ENCODE assay signal across 19 mouse cellular contexts in genomic region chr17:27657123-27657522, GRCm38 (mm10). TPM values are rescaled to one million over a fixed set of nuclear protein-coding genes. Genes with fewer than 3 reads are reported as not detected.
A peak's percentile ranks its signal among the peaks of the same experiment; 100 is the strongest.
DNase-seq lines count a peak whose midpoint lies in the region; ATAC-seq and TF ChIP-seq lines count a peak whose summit lies in the region.
"Had no signal": no experiment of that assay in that cellular context is flagged by ENCODE, and none has a peak within 500 bp of the region (broad histone marks: within the 10 kb centered on the region; RNA-seq: fewer than 3 reads in every experiment).

No protein-coding gene starts in this region.

- no peak for DNase-seq in cerebellum, postnatal 4 days (ENCODE audit: low spot score in 2 of 2)
- DNase-seq in cerebellum, adult 11-12 months: peak; percentile 87
- no peak for DNase-seq in adrenal gland, adult 8-10 months
- no peak for DNase-seq in adrenal gland, adult (ENCODE audit: inconsistent age in 2 of 2, low spot score in 1 of 2)
- DNase-seq: adrenal gland, adult 2 months; kidney, postnatal 36 days; liver; lung, adult 2 months had no signal

- no peak overlapping the region for H3K9ac ChIP-seq in midbrain, embryonic 15.5 days
- H3K9ac ChIP-seq in midbrain, embryonic 13.5 days (replicated peaks): no peak overlapping the region
- H3K9ac ChIP-seq: heart, embryonic 15.5 days had no signal

- H3K27me3 ChIP-seq in midbrain, embryonic 15.5 days (replicated peaks): no peaks in the 10 kb centered on the region
- H3K27me3 ChIP-seq in midbrain, embryonic 13.5 days: peaks cover 27% of the 10 kb centered on the region

- TF ChIP-seq CTCF in cortical plate, adult 2 months (IDR thresholded peaks at IDR 0.05; ENCODE audit: extremely low read depth, insufficient read depth, low read length): no peak

- H3K4me2 ChIP-seq in midbrain, embryonic 15.5 days: peak overlapping the region; percentile 85; the same call in 1 of the 2 replicates
- no peak overlapping the region for H3K4me2 ChIP-seq in midbrain, embryonic 13.5 days (replicated peaks)
- H3K4me2 ChIP-seq: heart, embryonic 15.5 days had no signal

- 0 out of 2 replicates have a peak, but pooled peaks have one; percentile 11 for TF ChIP-seq POLR2A in cortical plate, adult 2 months (IDR thresholded peaks at IDR 0.05; ENCODE audit: extremely low read depth, insufficient read depth, low read length)

- H3K9me3 ChIP-seq in midbrain, embryonic 15.5 days: no peaks in the 10 kb centered on the region
- no peaks in the 10 kb centered on the region for H3K9me3 ChIP-seq in midbrain, embryonic 13.5 days
- H3K9me3 ChIP-seq: embryonic facial prominence, embryonic 10.5 days; heart, embryonic 15.5 days had no signal

- 0 out of 2 replicates have a peak, but pooled peaks have one; percentile 34 for ATAC-seq in cerebellum, adult (ENCODE audit: insufficient number of reproducible peaks, low FRiP score, low TSS enrichment)
- no peak for ATAC-seq in midbrain, embryonic 15.5 days (replicated peaks)
- no peak for ATAC-seq in midbrain, embryonic 13.5 days

- 75% methylated on average over 8 of the region's 8 CpGs for WGBS in midbrain, embryonic 15.5 days
- 82% methylated on average over 8 of the region's 8 CpGs for WGBS in midbrain, embryonic 13.5 days

- H3K4me1 ChIP-seq in midbrain, embryonic 15.5 days: peaks cover 23% of the 10 kb centered on the region
- H3K4me1 ChIP-seq in midbrain, embryonic 13.5 days (replicated peaks): peaks cover 18% of the 10 kb centered on the region
- no peaks in the 10 kb centered on the region for H3K4me1 ChIP-seq in cortical plate, adult 2 months (ENCODE audit: control insufficient read depth, insufficient read depth, low read length)

- H3K36me3 ChIP-seq in midbrain, embryonic 15.5 days (replicated peaks): no peaks in the 10 kb centered on the region
- H3K36me3 ChIP-seq in midbrain, embryonic 13.5 days: no peaks in the 10 kb centered on the region
- H3K36me3 ChIP-seq: embryonic facial prominence, embryonic 10.5 days; heart, embryonic 15.5 days had no signal

- H3K27ac ChIP-seq in midbrain, embryonic 15.5 days: no peak overlapping the region
- no peak overlapping the region for H3K27ac ChIP-seq in midbrain, embryonic 13.5 days
- 0 out of 2 replicates have a peak overlapping the region, but pooled peaks have one; percentile 1 for H3K27ac ChIP-seq in cortical plate, adult 2 months (ENCODE audit: insufficient read depth, low read length)
- H3K27ac ChIP-seq: heart, embryonic 15.5 days; macrophage had no signal

- H3K4me3 ChIP-seq in midbrain, embryonic 15.5 days: no peak overlapping the region
- H3K4me3 ChIP-seq in midbrain, embryonic 13.5 days (replicated peaks): no peak overlapping the region
- H3K4me3 ChIP-seq in cortical plate, adult 2 months (ENCODE audit: insufficient read depth, low read length): peak overlapping the region; percentile 85
- H3K4me3 ChIP-seq: heart, embryonic 15.5 days had no signal

RNA-seq across cellular contexts. Expression of gene Pacsin1, which starts 1.8 kb away (rescaled TPM):
- 55.5 and 55.7 TPM in 2 replicates for polyA plus RNA-seq in midbrain, embryonic 15.5 days (2015; fragmentation: Nextera tagmentation; extraction: Ambion mirVana)
- 19.9 and 23.6 TPM in 2 replicates for polyA plus RNA-seq in midbrain, embryonic 13.5 days (2015; fragmentation: Nextera tagmentation; extraction: Ambion mirVana)
- 254 and 258 TPM in 2 replicates for polyA plus RNA-seq in cortical plate, adult 2 months (2012; rRNA removed)
- total RNA-seq in adrenal gland, adult 8-10 months (2022): 10 to 100 TPM in 1 of 4 experiments, 1 to 10 TPM in 3; 3.9 to 11.2 (median 7.9) TPM
- total RNA-seq: monocyte, adult 5-6 weeks had no signal

RNA-seq across cellular contexts. Expression of gene Rps10, which starts 20.7 kb away (rescaled TPM):
- polyA plus RNA-seq in midbrain, embryonic 15.5 days (2015; fragmentation: Nextera tagmentation; extraction: Ambion mirVana): 417 and 421 TPM in 2 replicates
- polyA plus RNA-seq in midbrain, embryonic 13.5 days (2015; fragmentation: Nextera tagmentation; extraction: Ambion mirVana): 570 and 610 TPM in 2 replicates
- polyA plus RNA-seq in cortical plate, adult 2 months (2012; rRNA removed): 525 and 561 TPM in 2 replicates
- 100 to 1,000 TPM; 828 to 975 (median 886) TPM for total RNA-seq in adrenal gland, adult 8-10 months (2022)

RNA-seq across cellular contexts. Expression of gene RPS10-NUDT3, which starts 22.1 kb away (rescaled TPM):
- not detected in 2 replicates for polyA plus RNA-seq in midbrain, embryonic 15.5 days (2015; fragmentation: Nextera tagmentation; extraction: Ambion mirVana)
- polyA plus RNA-seq in midbrain, embryonic 13.5 days (2015; fragmentation: Nextera tagmentation; extraction: Ambion mirVana): not detected in 2 replicates
- 0.15 and 0.47 TPM in 2 replicates for polyA plus RNA-seq in cortical plate, adult 2 months (2012; rRNA removed)
- total RNA-seq in adrenal gland, adult 8-10 months (2022): not detected
- total RNA-seq: adrenal gland, adult 2 months; left cerebral cortex, adult 18-20 months; monocyte, adult 5-6 weeks had no signal
- polyA plus RNA-seq: adrenal gland, adult 2 months; embryonic facial prominence, embryonic 10.5 days; gonadal fat pad, adult 2 months; heart, embryonic 15.5 days; intestine, embryonic 14.5 days; lung, adult 2 months; macrophage had no signal

RNA-seq across cellular contexts. Expression of gene Nudt3, which starts 33.8 kb away (rescaled TPM):
- 251 and 274 TPM in 2 replicates for polyA plus RNA-seq in midbrain, embryonic 15.5 days (2015; fragmentation: Nextera tagmentation; extraction: Ambion mirVana)
- 223 and 227 TPM in 2 replicates for polyA plus RNA-seq in midbrain, embryonic 13.5 days (2015; fragmentation: Nextera tagmentation; extraction: Ambion mirVana)
- polyA plus RNA-seq in cortical plate, adult 2 months (2012; rRNA removed): 371 and 398 TPM in 2 replicates
- total RNA-seq in adrenal gland, adult 8-10 months (2022): 100 to 1,000 TPM; 194 to 226 (median 212) TPM
